Mouse (Mus musculus): ENCODE data around the gene Msto1. TPM values are rescaled to one million over a fixed set of nuclear protein-coding genes. Genes with fewer than 3 reads are reported as not detected.

The Msto1 gene
- total and polyA plus RNA-seq, 3 experiments: 59.7 to 70.7 (median 70.2) TPM

DNA sequence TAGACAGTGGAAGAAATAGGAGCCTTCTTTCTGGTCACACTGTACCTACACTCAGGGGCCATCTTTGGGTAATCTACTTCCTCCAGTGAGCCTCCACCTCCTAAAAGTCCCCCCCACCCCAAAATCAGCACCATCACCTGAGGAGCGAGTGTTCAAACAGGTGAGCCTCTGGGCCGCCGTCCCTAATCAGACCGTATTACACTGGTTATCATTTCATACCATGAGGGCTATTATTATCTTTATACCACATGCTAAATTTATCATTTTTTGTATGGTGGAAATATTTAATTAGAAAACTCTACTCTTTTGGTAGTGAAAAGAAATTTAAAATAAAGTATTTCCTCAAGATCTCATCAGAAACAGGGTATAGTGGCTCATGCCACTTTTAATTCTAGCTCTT is 30.3 kb upstream of the Msto1 start:
- H3K27me3 ChIP-seq (replicated peaks): no peaks in the 10 kb centered on the region
- DNase-seq (ENCODE audit: extremely low read depth): no peak
- H3K4me3 ChIP-seq (replicated peaks in 1 of 3; ENCODE audit: low read depth in 2 of 3, low read length in 2 of 3, poor library complexity in 1 of 3): no peak overlapping the region
- H3K4me2 ChIP-seq (ENCODE audit: insufficient read depth, low read depth, poor library complexity, severe bottlenecking): no peak overlapping the region
- no peak overlapping the region for H3K9ac ChIP-seq (ENCODE audit: insufficient read depth, low read depth)
- TF ChIP-seq HCFC1 (IDR thresholded peaks at IDR 0.05; ENCODE audit: low read depth, low read length) (no peak), ZNF384 (IDR thresholded peaks at IDR 0.05; ENCODE audit: low read depth, low read length) (no peak), TBP (conservative IDR thresholded peaks at IDR 0.05; ENCODE audit: low read depth, low read length) (no peak), UBTF (IDR thresholded peaks at IDR 0.05; ENCODE audit: low read depth, low read length) (no peak), CHD2 (IDR thresholded peaks at IDR 0.05; ENCODE audit: low read length) (no peak), PAX5 (IDR thresholded peaks at IDR 0.05; ENCODE audit: low read length) (no peak), NELFE (IDR thresholded peaks at IDR 0.05; ENCODE audit: low read depth, low read length) (no peak), USF2 (conservative IDR thresholded peaks at IDR 0.05; ENCODE audit: low read depth, low read length) (no peak), MXI1 (IDR thresholded peaks at IDR 0.05; ENCODE audit: low read depth, low read length) (no peak), ELF1 (IDR thresholded peaks at IDR 0.05; ENCODE audit: low read depth, low read length) (no peak)
- in situ Hi-C loops (cut with MboI; ENCODE audit: low pct_ligation_motif_present, low pct_unique_long_range_greater_than_20kb, low sequenced_read_pairs): loop anchor here (25.0 kb wide), 1 partner anchor 93 kb away; no protein-coding TSS in a partner anchor
- peaks cover 2 to 18% of the 10 kb centered on the region in 2 experiments; a peak in 2 of 4 replicates for H3K4me1 ChIP-seq (ENCODE audit: control insufficient read depth in 1 of 2, insufficient read depth in 2 of 2)
- no peak overlapping the region for H3K27ac ChIP-seq (ENCODE audit: insufficient read depth, low read depth)
- H3K9me3 ChIP-seq (replicated peaks; ENCODE audit: low read length): no peaks in the 10 kb centered on the region
- dilution Hi-C loops (cut with MboI; ENCODE audit: extremely low pct_ligation_motif_present, extremely low pct_unique_long_range_greater_than_20kb, low sequenced_read_pairs): no loop called here
- peaks cover 30% of the 10 kb centered on the region for H3K79me2 ChIP-seq (replicated peaks; ENCODE audit: control insufficient read depth, extremely low read depth, insufficient read depth, poor library complexity, severe bottlenecking)
- H3K36me3 ChIP-seq (replicated peaks in 1 of 2; ENCODE audit: control insufficient read depth in 1 of 2, insufficient read depth in 1 of 2, low read length in 1 of 2): peaks cover 19 to 48% of the 10 kb centered on the region in 2 experiments

DNA sequence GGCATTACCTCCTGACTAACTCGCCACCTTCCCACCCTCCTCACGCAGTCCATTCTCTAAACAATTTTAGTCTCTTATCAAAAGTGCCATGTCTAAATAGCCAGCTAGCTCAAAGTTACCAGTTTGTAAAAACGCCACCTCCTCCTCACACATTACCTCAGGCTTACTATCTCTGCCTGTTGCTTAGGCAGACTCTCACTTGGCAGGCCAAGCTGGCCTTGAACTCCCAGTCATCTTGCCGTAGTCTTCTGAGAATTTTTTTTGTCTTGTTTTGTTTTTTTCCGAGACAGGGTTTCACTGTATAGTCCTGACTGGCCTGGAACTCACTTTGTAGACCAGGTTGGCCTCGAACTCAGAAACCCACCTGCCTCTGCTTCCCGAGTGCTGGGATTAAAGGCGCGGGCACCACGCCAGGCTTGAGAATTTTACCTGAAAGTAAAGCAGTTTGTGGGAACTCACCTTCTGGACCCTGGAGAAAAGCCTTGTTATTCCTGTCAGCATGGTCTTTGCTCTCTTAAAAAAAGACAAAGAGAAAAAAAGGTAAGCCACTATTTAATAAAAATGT is 28.6 kb upstream of the Msto1 start:
- Histone ChIP-seq H3K27ac (ENCODE audit: insufficient read depth, low read depth) (no peak overlapping the region), H3K9ac (ENCODE audit: insufficient read depth, low read depth) (no peak overlapping the region), H3K4me1 (ENCODE audit: control insufficient read depth in 1 of 2, insufficient read depth in 2 of 2) (peaks cover 0 to 4% of the 10 kb centered on the region in 2 experiments; a peak in 1 of 4 replicates), H3K4me3 (replicated peaks in 1 of 3; ENCODE audit: low read depth in 2 of 3, low read length in 2 of 3, poor library complexity in 1 of 3) (no peak overlapping the region), H3K9me3 (replicated peaks; ENCODE audit: low read length) (no peaks in the 10 kb centered on the region), H3K79me2 (replicated peaks; ENCODE audit: control insufficient read depth, extremely low read depth, insufficient read depth, poor library complexity, severe bottlenecking) (peaks cover 20% of the 10 kb centered on the region), H3K4me2 (ENCODE audit: insufficient read depth, low read depth, poor library complexity, severe bottlenecking) (no peak overlapping the region), H3K36me3 (replicated peaks in 1 of 2; ENCODE audit: control insufficient read depth in 1 of 2, insufficient read depth in 1 of 2, low read length in 1 of 2) (peaks cover 24 to 62% of the 10 kb centered on the region in 2 experiments), H3K27me3 (replicated peaks) (no peaks in the 10 kb centered on the region)
- no peak for DNase-seq (ENCODE audit: extremely low read depth)
- in situ Hi-C loops (cut with MboI; ENCODE audit: low pct_ligation_motif_present, low pct_unique_long_range_greater_than_20kb, low sequenced_read_pairs): loop anchor here (25.0 kb wide), 1 partner anchor 95 kb away; no protein-coding TSS in a partner anchor
- dilution Hi-C loops (cut with MboI; ENCODE audit: extremely low pct_ligation_motif_present, extremely low pct_unique_long_range_greater_than_20kb, low sequenced_read_pairs): no loop called here
- no peak for TF ChIP-seq SMC3 (IDR thresholded peaks at IDR 0.05; ENCODE audit: low read depth, low read length)
- no peak for TF ChIP-seq SIN3A (IDR thresholded peaks at IDR 0.05; ENCODE audit: low read length)
- no peak for TF ChIP-seq NRF1 (IDR thresholded peaks at IDR 0.05; ENCODE audit: low read depth, low read length)
- TF ChIP-seq ETS1 (conservative IDR thresholded peaks at IDR 0.05; ENCODE audit: low read depth, low read length): no peak
- no peak for TF ChIP-seq KAT2A (IDR thresholded peaks at IDR 0.05; ENCODE audit: insufficient replicate concordance, low read length)
- TF ChIP-seq RAD21 (IDR thresholded peaks at IDR 0.05; ENCODE audit: low read depth, low read length): no peak
